9 mouse cellular contexts compared by ENCODE assay signal in genomic region chr5:148897941-148898417, GRCm38 (mm10). TPM values are rescaled to one million over a fixed set of nuclear protein-coding genes. Genes with fewer than 3 reads are reported as not detected.
DNase-seq lines count a peak whose midpoint lies in the region; ATAC-seq and TF ChIP-seq lines count a peak whose summit lies in the region.
"Had no signal": no experiment of that assay in that cellular context is flagged by ENCODE, and none has a peak within 500 bp of the region (broad histone marks: within the 10 kb centered on the region; RNA-seq: fewer than 3 reads in every experiment).

No protein-coding gene starts in this region.

- H3K27me3 ChIP-seq in midbrain, postnatal 0 days (ENCODE audit: insufficient read depth, low read length), result no peaks in the 10 kb centered on the region

- peaks cover 14% of the 10 kb centered on the region for H3K36me3 ChIP-seq in midbrain, postnatal 0 days (ENCODE audit: insufficient read depth, low read length)

- H3K9ac ChIP-seq in midbrain, postnatal 0 days (replicated peaks; ENCODE audit: low read length, poor library complexity, severe bottlenecking), result 0 out of 2 replicates have a peak overlapping the region, but pooled peaks have one; percentile 0

- no peak for TF ChIP-seq CTCF in midbrain, postnatal 0 days (IDR thresholded peaks at IDR 0.05)

- H3K4me2 ChIP-seq in midbrain, postnatal 0 days (ENCODE audit: low read depth, low read length, poor library complexity, severe bottlenecking), result no peak overlapping the region

- intact Hi-C loops in left cerebral cortex, postnatal 36 days (cut with DNase I), result loop anchor here (10.0 kb wide), 1 partner anchor 287 kb away; the partner anchor contains the start of genes Hmgb1 and Uspl1

- no peak overlapping the region for H3K4me3 ChIP-seq in midbrain, postnatal 0 days (ENCODE audit: low read depth, low read length)

- no peak for ATAC-seq in midbrain, postnatal 0 days (ENCODE audit: low FRiP score)
- ATAC-seq: inflammation-experienced regulatory T-cells, adult 6 months had no signal

- H3K4me1 ChIP-seq in midbrain, postnatal 0 days (ENCODE audit: insufficient read depth, low read length), result no peaks in the 10 kb centered on the region

- no peak overlapping the region for H3K27ac ChIP-seq in midbrain, postnatal 0 days (ENCODE audit: low read depth, low read length)

- H3K9me3 ChIP-seq in midbrain, postnatal 0 days (ENCODE audit: low read length), result no peaks in the 10 kb centered on the region

- 66% methylated on average over 12 of the region's 12 CpGs for WGBS in midbrain, postnatal 0 days

- DNase-seq in cerebellum, postnatal 10 days, result peak; percentile 42 to 67
- no peak for DNase-seq in cerebellum, postnatal 4 days (ENCODE audit: low spot score in 2 of 2)
- DNase-seq in retina, postnatal 1 day, result peak; percentile 44
- no peak for DNase-seq in retina, embryonic 14.5 days (ENCODE audit: low spot score)
- peak; percentile 55 to 74 for DNase-seq in kidney, postnatal 25 days
- peak; percentile 35 for DNase-seq in midbrain, postnatal 0 days (ENCODE audit: low spot score)
- DNase-seq in left cerebral cortex, postnatal 36 days (ENCODE audit: low spot score in 2 of 2), result no peak
- no peak for DNase-seq in MN1 (ENCODE audit: low spot score)

RNA-seq across cellular contexts. Expression of gene Katnal1, which starts 31.1 kb away (rescaled TPM):
- 38.0 and 51.1 TPM in 2 replicates for total RNA-seq in midbrain, postnatal 0 days (2014; rRNA removed)
- 23.6 and 31.4 TPM in 2 replicates for polyA plus RNA-seq in midbrain, postnatal 0 days (2015; fragmentation: Nextera tagmentation; extraction: Ambion mirVana)
- total RNA-seq in left cerebral cortex, postnatal 36 days (2021), result 10 to 100 TPM; 69.5 to 72.8 TPM

Comparison
In these comparisons a context has a peak if more than half of its experiments do, and no peak if none do; other contexts are left out.
1. DNase-seq: peak in cerebellum, postnatal 10 days (2 of 2), retina, postnatal 1 day (single experiment), kidney, postnatal 25 days (2 of 2) and midbrain, postnatal 0 days (single experiment); none in cerebellum, postnatal 4 days (0 of 2), retina, embryonic 14.5 days (single experiment), left cerebral cortex, postnatal 36 days (0 of 2) and MN1 (single experiment).